Mouse (Mus musculus) gastrocnemius, postnatal 10 days (tissue): Measurements from ENCODE around the gene Capn11. TPM values are rescaled to one million over a fixed set of nuclear protein-coding genes. Genes with fewer than 3 reads are reported as not detected.

Source experiments
- DNase-seq: peaks from one replicate; pipeline ENCODE4 v3.0.0; 2021; ENCODE audit warnings: mixed read lengths
- long read RNA-seq, 2 experiments: library from polyadenylated mRNA; stranded (forward); transcript quantifications; one replicate each; pipeline ENCODE4 v2.0.0; 2021
- total RNA-seq, 2 experiments: library from RNA; stranded (reverse); gene quantifications; 2 replicates each; pipeline ENCODE4 v1.2.3; 2021

Capn11 gene
- under 1 TPM in 1 of 2 experiments, not detected in 1; 0.16 TPM for total RNA-seq
- long read RNA-seq, experiment 1: 0 reads
- long read RNA-seq, experiment 2: 0 reads

- no peak for DNase-seq
Measured at GRCm38 (mm10) chr17:45659225-45659624, at the start of gene Capn11. TSS of gene Capn11 (minus strand) at chr17:45659325.

DNA sequence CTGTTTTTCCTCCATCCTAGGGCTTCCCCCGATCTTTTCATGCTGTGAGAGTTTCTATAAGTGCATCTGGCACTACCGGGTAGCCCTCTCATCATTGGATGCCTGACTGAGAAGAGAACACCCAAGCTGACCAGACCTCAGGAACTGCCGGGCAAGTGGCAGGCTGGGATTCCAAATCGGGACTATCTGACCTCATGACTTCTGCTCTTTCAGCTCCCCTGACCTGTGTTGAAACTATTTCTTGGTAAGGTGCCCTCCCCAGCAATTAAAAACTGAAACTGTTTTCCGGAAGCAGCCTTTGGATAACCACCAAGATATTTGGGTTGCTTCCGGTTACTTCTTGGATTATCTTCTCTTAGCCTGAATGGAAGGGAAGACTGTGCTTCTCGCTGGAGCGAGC, 49.1 kb upstream of the Capn11 start:
- DNase-seq: no peak

GRCm38 (mm10) chr17:45707376-45707775, 48.3 kb upstream of the Capn11 start:
- DNase-seq: no peak

- DNase-seq: no peak
Measured at GRCm38 (mm10) chr17:45706796-45707195, 47.7 kb upstream of the Capn11 start.

GRCm38 (mm10) chr17:45703187-45703586, 44.1 kb upstream of the Capn11 start:
- no peak for DNase-seq

DNA sequence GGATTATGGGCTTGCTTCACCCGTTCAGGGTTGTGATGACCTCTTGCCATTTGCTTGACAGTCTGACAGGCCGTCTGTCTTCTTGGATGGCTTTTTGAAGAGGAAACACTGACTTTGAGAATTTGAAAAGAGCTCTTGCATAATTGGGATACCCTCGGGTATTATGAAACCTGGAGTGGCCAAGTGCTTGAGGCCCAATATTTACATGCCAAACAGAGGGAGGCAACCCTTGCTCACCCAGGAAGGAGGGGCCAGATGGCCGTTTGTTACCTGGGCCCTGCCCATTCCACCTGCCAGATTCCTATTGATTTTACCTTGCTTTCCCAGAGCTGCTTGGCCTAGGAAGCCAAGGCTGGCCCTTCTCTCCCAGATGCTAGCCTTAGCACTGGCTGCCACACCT, 43.1 kb upstream of the Capn11 start:
- no peak for DNase-seq

DNA sequence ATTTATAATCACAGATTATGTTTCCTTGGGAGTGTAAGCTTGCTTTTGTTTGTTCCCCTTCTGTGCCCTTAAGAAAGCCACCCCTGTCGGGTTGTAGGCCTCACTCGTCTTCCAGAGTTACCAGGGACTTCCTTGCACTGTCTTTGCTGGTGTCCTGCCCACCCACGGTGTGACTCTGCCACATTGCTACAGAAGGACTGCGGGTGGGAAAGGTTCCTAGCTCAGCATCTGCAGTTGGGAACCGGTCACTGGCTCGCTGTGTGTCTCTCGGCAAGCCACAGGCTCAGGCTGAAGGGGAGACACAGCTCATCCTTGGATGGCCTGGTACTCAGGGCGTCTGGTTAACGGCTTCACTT, 42.1 kb upstream of the Capn11 start:
- DNase-seq: no peak

DNA sequence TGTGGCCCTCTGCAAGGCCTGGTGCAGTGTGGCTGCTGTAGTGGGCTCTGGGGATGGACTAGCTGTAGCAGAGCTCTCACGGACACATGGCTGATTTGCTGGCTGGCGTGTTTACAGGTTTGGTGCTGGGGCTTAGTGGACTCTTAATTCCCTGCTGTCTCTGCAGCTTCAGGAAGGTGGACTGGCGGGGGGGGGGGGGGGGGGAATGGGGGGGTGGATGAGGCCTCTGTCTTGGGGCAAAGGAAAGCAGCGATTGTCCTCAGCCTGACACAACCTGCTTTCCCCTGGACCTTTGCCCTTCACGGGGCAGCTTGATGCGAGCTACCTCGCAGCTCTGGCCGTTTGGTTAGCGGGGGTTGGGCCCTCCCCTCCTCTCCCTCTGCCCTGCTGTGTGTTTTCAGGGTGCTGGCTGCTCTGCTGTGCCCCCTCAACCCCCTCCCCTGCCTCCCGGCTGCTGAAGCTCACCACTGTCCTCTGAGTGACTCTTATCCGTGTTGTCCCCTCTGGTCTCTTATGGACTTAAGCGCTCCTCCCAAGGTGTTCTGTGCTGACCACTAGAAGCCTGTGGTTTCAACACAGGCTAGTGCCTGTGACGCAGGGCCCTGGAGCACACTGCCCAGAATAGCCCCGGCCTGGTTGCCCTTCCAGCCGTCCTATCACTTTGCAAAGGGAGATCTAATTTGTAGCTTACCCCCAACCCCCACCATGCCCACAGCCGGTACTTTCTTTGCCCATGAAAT, 41.5 kb upstream of the Capn11 start:
- DNase-seq: peak; percentile 37

DNA sequence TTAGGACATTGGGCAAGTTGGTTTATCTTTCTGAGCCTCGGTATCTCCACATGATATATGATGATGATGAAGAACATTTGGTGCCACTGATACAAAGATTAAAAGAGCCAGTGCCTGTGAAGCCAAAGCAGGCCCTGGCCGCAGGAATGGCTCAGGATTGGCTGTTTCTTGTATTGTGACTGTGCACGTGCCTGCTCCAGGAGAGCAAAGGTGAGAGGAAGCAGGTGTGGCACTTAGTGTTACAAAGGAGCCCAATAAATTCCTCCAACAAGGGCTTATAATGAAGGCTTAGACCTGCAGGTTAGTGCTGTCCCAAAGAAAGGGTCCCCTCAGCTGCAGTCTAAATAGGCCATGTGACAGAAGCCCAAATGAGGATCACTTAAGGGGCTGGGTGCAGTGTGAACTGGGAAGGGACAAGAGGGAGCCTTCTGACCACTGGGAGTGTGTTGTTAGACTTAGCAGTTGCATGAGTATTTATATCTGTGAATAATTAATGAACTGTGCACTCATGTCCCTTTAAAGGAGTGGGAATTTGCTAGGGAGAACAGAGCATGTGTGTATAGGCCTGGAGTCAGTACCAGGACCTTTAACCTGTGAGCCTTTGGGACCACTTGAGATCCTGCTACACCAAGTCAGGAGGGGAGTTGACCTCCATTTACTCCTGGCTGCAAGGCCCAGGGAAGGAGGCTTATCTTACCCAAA, 40.1 kb upstream of the Capn11 start:
- DNase-seq: no peak

- no peak for DNase-seq
Measured at GRCm38 (mm10) chr17:45698368-45698767, 39.2 kb upstream of the Capn11 start.

GRCm38 (mm10) chr17:45696981-45697380, 37.9 kb upstream of the Capn11 start:
- no peak for DNase-seq

- DNase-seq: no peak
Measured at GRCm38 (mm10) chr17:45695227-45696120, 36.3 kb upstream of the Capn11 start.

- DNase-seq: no peak
Measured at GRCm38 (mm10) chr17:45693812-45694565, 34.9 kb upstream of the Capn11 start.

DNA sequence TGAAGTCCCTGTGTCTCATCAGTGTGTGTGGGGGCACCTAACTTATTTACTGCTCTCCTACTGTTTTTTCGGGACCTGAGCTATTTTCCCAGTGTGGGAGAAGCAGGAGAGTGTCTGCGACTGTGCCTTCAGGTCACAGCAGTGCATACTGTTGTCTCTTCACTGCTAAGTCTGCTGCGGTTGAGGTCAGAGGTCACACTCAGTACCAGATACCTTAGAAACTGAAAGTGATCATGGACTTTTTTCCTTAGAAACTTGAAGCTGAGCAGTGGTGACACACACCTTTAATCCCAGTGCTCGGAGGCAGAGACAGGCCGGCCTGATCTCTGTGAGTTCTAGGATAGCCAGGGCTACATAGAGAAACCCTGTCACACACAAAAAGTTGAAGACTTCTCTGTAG, 33.0 kb upstream of the Capn11 start:
- no peak for DNase-seq

DNA sequence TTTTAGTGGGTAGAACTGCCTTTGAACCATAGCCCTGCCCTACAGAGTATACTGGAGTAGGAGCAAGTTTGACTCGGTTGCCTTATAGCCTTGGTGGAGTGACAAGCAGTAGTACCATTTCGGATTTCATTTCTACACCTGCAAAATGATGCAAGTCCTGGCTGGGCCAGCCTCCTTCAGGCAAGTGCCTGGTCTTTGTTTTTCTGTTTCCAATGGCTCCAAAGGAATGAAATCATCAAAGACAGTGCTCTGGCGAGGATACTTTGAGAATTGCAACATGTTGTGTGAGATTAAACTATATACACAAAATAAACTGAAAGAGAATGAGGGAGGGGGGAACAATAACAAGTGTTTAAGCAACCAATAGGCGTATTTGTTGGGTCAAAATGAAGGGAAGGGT, 30.9 kb upstream of the Capn11 start:
- no peak for DNase-seq

- no peak for DNase-seq
Measured at GRCm38 (mm10) chr17:45689120-45689519, 30.0 kb upstream of the Capn11 start.

- DNase-seq: no peak
Measured at GRCm38 (mm10) chr17:45686716-45687115, 27.6 kb upstream of the Capn11 start, which contains the start of gene Tmem63b. TSS of gene Tmem63b (minus strand) at chr17:45686905.

DNA sequence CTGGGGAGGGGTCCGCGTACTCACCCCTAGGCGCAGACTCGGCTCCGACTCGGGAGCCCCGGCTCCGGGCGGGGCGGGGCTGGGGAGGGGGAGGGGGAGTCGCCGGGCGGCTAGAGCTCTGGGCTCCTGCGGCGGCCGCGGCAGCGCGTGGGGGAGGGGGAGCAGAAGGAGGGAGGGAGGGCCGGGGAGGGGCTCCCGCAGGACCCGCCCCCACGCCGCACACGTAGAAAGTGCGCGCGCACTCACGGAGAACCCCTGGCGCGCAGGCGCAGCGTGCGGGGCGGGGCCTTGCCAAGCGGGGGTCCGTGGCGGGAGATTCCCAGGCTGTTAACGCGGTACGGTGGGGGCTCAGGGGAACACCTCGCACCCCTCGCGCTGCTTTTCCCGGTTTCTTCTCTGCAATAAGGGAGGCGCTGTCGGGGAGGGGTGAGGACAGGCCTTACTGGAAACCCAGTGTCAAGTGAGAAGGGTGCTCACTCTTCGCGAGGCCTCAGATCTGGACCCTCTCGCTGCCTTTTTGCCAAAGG, 27.0 kb upstream of the Capn11 start, which contains the start of gene Mrpl14:
TSS of gene Mrpl14 (plus strand) at position 230 of the 527 bp plus-strand sequence.
- peak; percentile 96 for DNase-seq

GRCm38 (mm10) chr17:45685171-45686092, 26.3 kb upstream of the Capn11 start:
- DNase-seq: peak; percentile 56

- DNase-seq: peak; percentile 5
Measured at GRCm38 (mm10) chr17:45684667-45685131, 25.6 kb upstream of the Capn11 start.
